Mouse (Mus musculus) liver, postnatal 0 days (tissue): ENCODE data around the gene Cpeb4. TPM values are rescaled to one million over a fixed set of nuclear protein-coding genes. Genes with fewer than 3 reads are reported as not detected.

Experiments
- ATAC-seq: fragments of 200-750 bp; cut with Nextera tagmentation; 2 replicates; pipeline ENCODE4 v1.8.0; 2017; ENCODE audit warnings: mild to moderate bottlenecking, moderate library complexity
- DNase-seq: peaks from one replicate; pipeline ENCODE4 v3.0.0-alpha.2; 2016
- H3K27ac ChIP-seq: fragments of 300-500 bp; sonication (generic); 2 replicates; pipeline ENCODE4 v1.5.1; 2014; ENCODE audit warnings: antibody characterized with exemption, moderate library complexity, mild to moderate bottlenecking, low read depth
- H3K27me3 ChIP-seq: fragments of 300-500 bp; sonication (generic); 2 replicates; pipeline ENCODE4 v1.6.1; 2014; ENCODE audit warnings: low read length, control low read depth, mixed read lengths; ENCODE audit not compliant: insufficient read depth
- H3K36me3 ChIP-seq: fragments of 300-500 bp; sonication (generic); replicated peaks from 2 replicates; pipeline ENCODE4 v1.6.1; 2014; ENCODE audit warnings: mild to moderate bottlenecking, control low read depth, low read length, moderate library complexity, mixed read lengths; ENCODE audit not compliant: insufficient read depth
- H3K4me1 ChIP-seq: fragments of 300-500 bp; sonication (generic); 2 replicates; pipeline ENCODE4 v1.6.1; 2014; ENCODE audit warnings: antibody characterized with exemption, mild to moderate bottlenecking, control low read depth; ENCODE audit not compliant: insufficient read depth
- H3K4me2 ChIP-seq: fragments of 300-500 bp; sonication (generic); 2 replicates; pipeline ENCODE4 v1.6.1; 2014; ENCODE audit warnings: low read depth, mild to moderate bottlenecking, low read length, moderate library complexity, mixed read lengths
- H3K4me3 ChIP-seq: fragments of 300-500 bp; sonication (generic); 2 replicates; pipeline ENCODE4 v1.5.1; 2014; ENCODE audit warnings: low read depth, low read length
- H3K9ac ChIP-seq: fragments of 300-500 bp; sonication (generic); replicated peaks from 2 replicates; pipeline ENCODE4 v1.6.1; 2014; ENCODE audit warnings: mild to moderate bottlenecking, moderate library complexity
- H3K9me3 ChIP-seq: fragments of 300-500 bp; sonication (generic); 2 replicates; pipeline ENCODE4 v1.6.1; 2016; ENCODE audit warnings: mild to moderate bottlenecking, control low read depth, low read length, mixed read lengths
- CTCF ChIP-seq: sonication (generic); IDR thresholded peaks from 2 replicates; pipeline ENCODE4 v1.5.1; 2016; ENCODE audit warnings: antibody characterized with exemption, low read depth
- EP300 ChIP-seq: IDR thresholded peaks from 2 replicates; pipeline ENCODE4 v1.6.1; 2016; ENCODE audit warnings: antibody characterized with exemption, low read depth, mild to moderate bottlenecking
- WGBS: fragments of 180-500 bp; shearing (Covaris S2); extraction: QIAGEN DNeasy Blood & Tissue Kit; methylation state at CpG from one replicate; pipeline ENCODE4 v1.1.7; 2014; ENCODE audit not compliant: insufficient replicate concordance; 5-methylcytosine and 5-hydroxymethylcytosine counted together
- polyA plus RNA-seq: library from polyadenylated mRNA; unstranded; fragments of >200 nt; fragmentation: Nextera tagmentation; extraction: Ambion mirVana; gene quantifications from 2 replicates; pipeline ENCODE4 v1.2.1, GENCODE M21; 2015

The Cpeb4 gene
- polyA plus RNA-seq, 1 experiment from 2014 or later: 10.0 TPM

- Histone ChIP-seq H3K9ac (no peak overlapping the region), H3K4me1 (peaks cover 35% of the 10 kb centered on the region), H3K4me2 (no peak overlapping the region), H3K36me3 (peaks cover 36% of the 10 kb centered on the region), H3K27ac (peak overlapping the region; percentile 29; the same call in 1 of the 2 replicates), H3K4me3 (no peak overlapping the region), H3K9me3 (no peaks in the 10 kb centered on the region), H3K27me3 (no peaks in the 10 kb centered on the region)
- 26% methylated on average over 1 of the region's 1 CpGs for WGBS
- no peak for ATAC-seq
- DNase-seq: no peak
- TF ChIP-seq EP300 (no peak), CTCF (no peak)
Measured at GRCm38 (mm10) chr11:31900736-31901135, 28.7 kb downstream of the Cpeb4 start.

- ATAC-seq (peak; percentile 33; the same call in 1 of the 2 replicates), DNase-seq (no peak)
- Histone ChIP-seq H3K9ac (no peak overlapping the region), H3K4me1 (peaks cover 28% of the 10 kb centered on the region), H3K4me3 (no peak overlapping the region), H3K4me2 (no peak overlapping the region), H3K9me3 (no peaks in the 10 kb centered on the region), H3K27me3 (no peaks in the 10 kb centered on the region), H3K27ac (no peak overlapping the region), H3K36me3 (peaks cover 23% of the 10 kb centered on the region)
- TF ChIP-seq CTCF (no peak), EP300 (no peak)
- 56% methylated on average over 1 of the region's 1 CpGs for WGBS
Measured at GRCm38 (mm10) chr11:31902251-31903001, 30.4 kb downstream of the Cpeb4 start.

DNA sequence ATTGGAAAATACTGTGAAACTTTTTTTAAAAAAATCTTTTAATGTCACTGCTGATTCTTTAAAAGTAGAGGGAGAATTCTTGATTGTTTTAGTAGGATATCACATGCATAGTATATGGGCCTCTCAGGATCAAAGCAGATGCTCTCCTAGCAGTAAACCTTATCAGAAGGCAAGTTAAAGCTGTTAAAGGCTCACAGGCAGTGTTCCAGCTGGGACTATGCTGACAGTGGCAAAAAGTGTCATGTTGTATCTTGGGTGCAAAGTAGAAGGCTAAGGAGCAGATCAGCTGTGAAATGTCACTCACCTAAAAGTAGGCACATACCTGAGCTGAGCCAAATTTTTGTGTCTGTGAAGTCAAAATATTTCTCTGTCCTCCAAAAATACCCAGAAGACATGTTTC is 34.5 kb downstream of the Cpeb4 start:
- ATAC-seq (no peak), DNase-seq (no peak)
- H3K9me3 ChIP-seq: no peaks in the 10 kb centered on the region
- H3K36me3 ChIP-seq: peaks cover 15% of the 10 kb centered on the region
- H3K27me3 ChIP-seq: no peaks in the 10 kb centered on the region
- H3K4me1 ChIP-seq: peaks cover 18% of the 10 kb centered on the region
- H3K9ac ChIP-seq: no peak overlapping the region
- 0 out of 2 replicates have a peak overlapping the region, but pooled peaks have one; percentile 18 for H3K27ac ChIP-seq
- H3K4me3 ChIP-seq: no peak overlapping the region
- no peak overlapping the region for H3K4me2 ChIP-seq
- no peak for TF ChIP-seq CTCF
- no peak for TF ChIP-seq EP300

- no peaks in the 10 kb centered on the region for H3K9me3 ChIP-seq
- ATAC-seq (peak; percentile 91), DNase-seq (no peak)
- H3K36me3 ChIP-seq: peaks cover 8% of the 10 kb centered on the region
- H3K9ac ChIP-seq: no peak overlapping the region
- no peak overlapping the region for H3K4me2 ChIP-seq
- H3K27me3 ChIP-seq: no peaks in the 10 kb centered on the region
- 54% methylated on average over 1 of the region's 1 CpGs for WGBS
- no peak overlapping the region for H3K4me3 ChIP-seq
- peaks cover 8% of the 10 kb centered on the region for H3K4me1 ChIP-seq
- TF ChIP-seq EP300 (no peak), CTCF (no peak)
- H3K27ac ChIP-seq: no peak overlapping the region
Measured at GRCm38 (mm10) chr11:31907650-31908049, 35.6 kb downstream of the Cpeb4 start.

GRCm38 (mm10) chr11:31912958-31913357 is 40.9 kb downstream of the Cpeb4 start:
- Histone ChIP-seq H3K9ac (no peak overlapping the region), H3K4me2 (no peak overlapping the region), H3K36me3 (peaks cover 21% of the 10 kb centered on the region; the same call in 1 of the 2 replicates), H3K4me3 (no peak overlapping the region), H3K4me1 (peaks cover 5% of the 10 kb centered on the region), H3K9me3 (no peaks in the 10 kb centered on the region), H3K27ac (no peak overlapping the region), H3K27me3 (no peaks in the 10 kb centered on the region)
- no peak for DNase-seq
- TF ChIP-seq CTCF (no peak), EP300 (no peak)
- no peak for ATAC-seq

DNA sequence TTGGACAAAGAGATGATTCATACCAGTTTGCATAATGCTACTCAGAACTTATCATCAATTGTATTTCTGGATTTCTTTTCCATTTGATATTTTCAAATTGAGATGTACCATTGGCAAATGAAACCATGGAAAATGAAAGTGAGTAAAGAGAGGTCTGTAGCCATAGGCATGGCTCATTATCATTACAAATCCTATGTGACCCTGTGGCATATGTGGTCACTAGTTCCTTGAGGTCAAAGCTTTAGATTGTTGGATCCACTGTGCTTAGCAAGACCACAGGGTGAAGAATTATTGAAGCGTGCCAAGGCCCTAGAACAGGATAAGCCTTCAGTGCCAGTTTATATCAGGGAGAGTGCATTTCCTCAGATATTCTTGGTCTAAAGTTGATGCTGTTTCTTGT is 45.8 kb downstream of the Cpeb4 start:
- Histone ChIP-seq H3K4me2 (no peak overlapping the region), H3K36me3 (peaks cover 40% of the 10 kb centered on the region), H3K27me3 (no peaks in the 10 kb centered on the region), H3K4me3 (no peak overlapping the region), H3K9ac (no peak overlapping the region), H3K9me3 (no peaks in the 10 kb centered on the region), H3K27ac (no peak overlapping the region), H3K4me1 (peaks cover 2% of the 10 kb centered on the region; the same call in 1 of the 2 replicates)
- DNase-seq: no peak
- TF ChIP-seq CTCF (no peak), EP300 (no peak)
- no peak for ATAC-seq
- 93% methylated on average over 1 of the region's 1 CpGs for WGBS

DNA sequence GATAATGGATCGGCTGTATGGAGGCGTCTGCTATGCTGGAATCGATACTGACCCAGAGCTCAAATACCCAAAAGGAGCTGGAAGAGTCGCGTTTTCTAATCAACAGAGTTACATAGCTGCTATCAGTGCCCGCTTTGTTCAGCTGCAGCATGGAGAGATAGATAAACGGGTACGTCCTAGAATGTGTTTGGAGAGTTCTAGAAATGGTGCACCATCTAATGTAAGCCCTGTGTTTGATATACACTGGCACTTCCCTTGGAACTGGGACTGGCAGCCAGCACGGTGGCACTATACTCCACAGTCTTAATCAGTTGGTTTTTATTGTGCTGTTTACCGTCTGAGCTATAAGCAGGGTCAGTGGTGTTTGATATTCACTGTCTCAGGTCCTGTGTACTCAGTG is 58.0 kb downstream of the Cpeb4 start:
- no peak for TF ChIP-seq EP300
- no peak for TF ChIP-seq CTCF
- Histone ChIP-seq H3K9me3 (no peaks in the 10 kb centered on the region), H3K4me1 (no peaks in the 10 kb centered on the region), H3K27me3 (no peaks in the 10 kb centered on the region), H3K4me3 (no peak overlapping the region), H3K27ac (no peak overlapping the region), H3K36me3 (peaks cover 86% of the 10 kb centered on the region), H3K4me2 (no peak overlapping the region), H3K9ac (no peak overlapping the region)
- 73% methylated on average over 10 of the region's 10 CpGs for WGBS
- no peak for ATAC-seq
- DNase-seq: no peak
